Mouse (Mus musculus) CD4-positive, CD25-positive, alpha-beta regulatory T cell, adult 9 weeks (primary cell): ENCODE results near the gene Cops3. TPM values are rescaled to one million over a fixed set of nuclear protein-coding genes. Genes with fewer than 3 reads are reported as not detected.

ENCODE experiments used
- polyA plus RNA-seq: library from polyadenylated mRNA; unstranded; fragments of 100-300 nt; shearing (Covaris generic); gene quantifications from one replicate; pipeline ENCODE4 v1.2.1, GENCODE M21; 2017

The Cops3 gene
- polyA plus RNA-seq, result 112 TPM

GRCm38 (mm10) chr11:59839459-59840126, at the start of gene Cops3:
Gene Cops3 (minus strand): TSS chr11:59839838.

GRCm38 (mm10) chr11:59839008-59839458, 605 bp downstream of the Cops3 start, which contains the start of gene Nt5m:
Gene Nt5m (plus strand): TSS chr11:59839447.

GRCm38 (mm10) chr11:59809670-59810474, 29.8 kb downstream of the Cops3 start, which contains the start of gene Flcn:
Gene Flcn (minus strand): TSS chr11:59810016.

GRCm38 (mm10) chr11:59787199-59787781, 52.3 kb downstream of the Cops3 start, which contains the start of gene Pld6:
Gene Pld6 (minus strand): TSS chr11:59787645.

Other genes starting within 250 kb of the Cops3 start
- gene Olfr223, start 246.5 kb downstream of the Cops3 start, polyA plus RNA-seq, result not detected
- 9.3 TPM for gene Mprip, start 178.5 kb downstream of the Cops3 start, polyA plus RNA-seq
- gene Pld6, start 52.2 kb downstream of the Cops3 start, polyA plus RNA-seq, result not detected
- 73.4 TPM for gene Flcn, start 29.8 kb downstream of the Cops3 start, polyA plus RNA-seq
- gene Nt5m, start 391 bp downstream of the Cops3 start, polyA plus RNA-seq, result 12.9 TPM
- gene Med9, start 108.4 kb upstream of the Cops3 start, polyA plus RNA-seq, result 7.4 TPM
- gene Rasd1, start 125.1 kb upstream of the Cops3 start, polyA plus RNA-seq, result not detected
- 2.8 TPM for gene Pemt, start 206.7 kb upstream of the Cops3 start, polyA plus RNA-seq